Mouse (Mus musculus) liver (tissue): ENCODE data around the gene Pradc1.

Source experiments
- DNase-seq: peaks from one replicate; pipeline ENCODE4 v3.0.0-alpha.2; 2020; ENCODE audit warnings: mixed read lengths

The Pradc1 gene

DNA sequence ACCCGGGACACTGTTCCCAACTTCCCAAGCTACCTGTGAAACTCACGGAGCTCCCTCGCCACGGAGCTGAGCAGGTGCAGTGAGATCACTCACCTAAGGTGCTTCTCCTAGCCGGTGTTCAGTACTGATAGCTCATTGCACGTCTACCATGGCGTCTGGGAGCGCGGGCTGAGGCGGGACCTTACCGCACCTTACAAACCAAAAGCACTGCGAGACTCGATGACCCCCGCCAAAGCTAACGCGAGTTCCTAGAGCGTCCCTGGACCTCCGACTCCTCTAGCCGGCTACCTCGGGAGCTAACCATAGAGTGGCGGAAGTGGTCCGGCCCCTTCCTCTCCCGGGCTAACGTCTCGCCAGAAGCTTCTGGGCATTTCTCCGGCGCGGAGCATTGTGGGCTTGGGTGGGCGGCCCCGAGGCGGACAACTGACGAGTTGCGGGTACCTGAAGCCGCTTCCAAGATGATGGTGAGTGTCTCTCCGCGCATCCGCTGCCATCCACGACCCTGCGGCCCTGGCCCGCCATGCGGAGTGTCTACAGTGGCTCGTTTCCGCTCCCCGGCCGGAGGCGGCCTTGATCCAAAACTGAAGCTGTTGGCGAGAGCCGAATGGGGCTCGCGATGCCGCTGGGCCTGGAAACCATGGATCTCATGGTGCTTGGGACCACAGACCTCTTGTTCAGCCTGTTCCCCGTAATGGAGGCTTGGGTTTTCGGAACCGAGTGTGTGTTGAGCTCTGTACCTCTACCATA is at the start of gene Pradc1:
Pradc1 (minus strand) TSS at position 307 of the 747 bp plus-strand sequence.
- DNase-seq: peak; percentile 95

DNA sequence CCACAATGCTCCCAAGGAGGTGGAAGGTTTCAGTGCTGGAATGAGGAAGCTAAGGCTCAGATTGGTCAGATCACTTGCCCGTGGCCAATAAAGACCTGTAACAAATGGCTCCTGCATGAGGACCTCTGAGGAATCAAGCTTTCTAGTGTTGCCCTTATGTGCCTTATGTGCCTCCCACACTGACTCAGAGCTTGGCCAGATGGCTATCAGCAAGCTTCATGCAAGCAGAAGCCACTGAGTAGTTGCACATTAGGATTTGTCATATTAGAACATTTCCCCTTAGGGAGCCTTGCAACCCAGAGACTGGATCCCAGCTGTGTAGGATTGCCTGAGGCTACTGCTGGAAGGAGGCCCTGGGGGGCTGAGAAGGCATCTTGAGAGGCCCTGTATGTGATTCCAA is 48.6 kb upstream of the Pradc1 start:
- DNase-seq: no peak

DNA sequence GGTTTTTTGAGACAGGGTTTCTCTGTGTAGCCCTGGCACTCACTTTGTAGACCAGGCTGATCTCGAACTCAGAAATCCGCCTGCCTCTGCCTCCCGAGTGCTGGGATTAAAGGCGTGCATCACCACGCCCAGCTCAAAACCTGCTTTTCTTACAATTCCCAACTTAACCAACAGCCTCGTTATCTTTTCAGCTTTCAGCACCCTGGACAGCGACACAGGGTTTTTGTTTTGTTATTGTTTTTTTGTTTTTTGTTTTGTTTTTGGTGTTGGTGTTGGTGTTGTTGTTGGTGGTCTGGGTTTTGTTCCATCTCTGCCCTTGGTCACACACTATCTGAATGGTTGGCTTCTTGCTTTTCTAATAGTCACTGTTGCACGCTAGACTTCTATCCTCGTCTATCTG is 46.4 kb upstream of the Pradc1 start:
- DNase-seq: no peak

DNA sequence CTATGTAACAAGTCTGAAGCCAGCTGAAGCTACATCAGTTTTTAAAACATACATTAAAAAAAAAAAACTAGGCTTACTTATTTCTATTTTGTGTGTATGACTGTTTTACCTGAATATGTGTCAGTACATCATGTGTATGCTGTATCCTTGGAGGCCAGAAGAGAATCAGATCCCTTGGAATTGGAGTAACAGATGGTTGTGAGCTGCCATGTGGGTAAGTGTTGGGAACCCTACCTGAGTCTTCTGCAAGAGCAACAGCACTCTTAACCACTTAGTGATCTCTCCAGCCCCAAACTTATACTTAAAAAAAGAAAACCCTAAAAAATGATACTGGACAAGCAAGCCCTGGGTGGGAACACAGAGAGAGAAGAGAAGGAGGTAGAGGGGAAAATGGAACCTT is 45.2 kb upstream of the Pradc1 start:
- no peak for DNase-seq

DNA sequence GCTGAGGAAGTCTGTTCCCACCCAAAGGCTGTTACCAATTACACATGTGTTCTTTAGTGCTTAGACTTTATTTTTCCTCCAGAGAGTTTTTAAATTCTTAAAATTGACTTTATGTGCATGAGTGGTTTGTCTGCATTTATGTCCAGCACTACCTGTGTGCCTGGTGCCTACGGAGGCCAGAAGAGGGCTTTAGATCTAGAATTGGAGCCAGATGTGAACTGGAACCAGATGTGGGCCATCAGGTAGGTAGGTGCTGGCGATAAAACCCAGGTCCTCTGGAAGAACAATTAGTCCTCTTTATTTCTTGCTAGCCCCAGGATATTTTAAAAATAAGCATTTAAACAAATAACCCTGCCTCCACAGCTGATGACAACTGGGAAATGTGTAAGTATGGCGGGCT is 39.8 kb upstream of the Pradc1 start:
- DNase-seq: no peak

DNA sequence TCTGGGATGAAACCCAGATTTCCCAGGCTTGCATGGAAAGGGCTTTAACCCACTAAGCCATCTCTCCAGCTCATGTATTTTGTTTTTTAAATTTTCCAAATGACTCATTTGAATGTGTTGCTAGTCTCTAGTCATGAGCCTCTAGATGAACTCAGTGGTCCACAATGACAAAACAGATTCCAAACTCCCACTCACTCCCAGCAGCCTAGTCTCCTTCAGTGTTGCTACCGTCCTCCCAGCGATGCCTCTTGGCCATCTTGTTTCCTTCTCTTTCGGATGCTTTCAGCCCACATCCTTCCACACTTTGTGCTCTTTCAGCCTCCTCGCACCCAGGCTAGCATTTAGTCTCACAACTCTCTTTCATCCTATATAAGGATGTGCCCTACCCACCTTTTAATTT is 38.5 kb upstream of the Pradc1 start:
- DNase-seq: no peak

DNA sequence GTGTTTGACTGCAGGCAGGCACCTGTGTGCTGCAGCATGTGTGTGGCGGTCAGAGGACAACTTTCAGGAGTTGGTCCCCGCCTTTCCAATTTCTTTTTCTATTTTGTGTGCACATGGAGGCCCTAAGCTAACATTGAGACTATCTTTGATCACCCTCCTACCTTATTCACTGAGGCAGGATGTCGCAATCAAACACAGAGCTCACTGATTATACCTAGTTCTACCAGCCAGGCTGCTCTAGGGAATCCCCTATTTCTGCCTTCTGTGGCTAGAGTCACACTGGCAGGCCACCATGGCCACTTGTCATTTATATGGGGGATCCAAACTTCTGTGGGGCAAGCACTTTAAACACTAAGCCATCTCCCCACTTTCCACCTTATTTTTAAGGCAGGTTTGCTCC is 37.9 kb upstream of the Pradc1 start:
- no peak for DNase-seq

DNA sequence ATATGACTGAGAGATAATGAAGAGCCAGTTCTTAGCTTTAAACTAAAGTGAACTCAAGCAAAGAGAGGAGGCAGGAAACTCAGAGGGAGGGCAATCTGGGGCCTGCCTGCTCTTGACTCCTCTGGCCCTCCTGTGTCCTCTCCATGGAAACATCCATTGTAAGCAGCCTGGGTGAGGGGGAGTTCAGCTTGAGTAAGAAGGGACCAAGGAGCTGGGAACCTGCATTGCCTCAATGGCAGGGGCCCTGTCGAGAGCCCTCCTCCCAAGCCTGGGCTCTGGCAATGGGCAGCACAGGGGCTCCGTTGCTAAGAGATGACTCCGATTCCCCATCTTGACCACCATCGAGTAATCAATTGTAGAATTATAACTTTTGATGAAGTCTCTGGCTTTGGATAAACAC is 36.7 kb upstream of the Pradc1 start:
- no peak for DNase-seq

DNA sequence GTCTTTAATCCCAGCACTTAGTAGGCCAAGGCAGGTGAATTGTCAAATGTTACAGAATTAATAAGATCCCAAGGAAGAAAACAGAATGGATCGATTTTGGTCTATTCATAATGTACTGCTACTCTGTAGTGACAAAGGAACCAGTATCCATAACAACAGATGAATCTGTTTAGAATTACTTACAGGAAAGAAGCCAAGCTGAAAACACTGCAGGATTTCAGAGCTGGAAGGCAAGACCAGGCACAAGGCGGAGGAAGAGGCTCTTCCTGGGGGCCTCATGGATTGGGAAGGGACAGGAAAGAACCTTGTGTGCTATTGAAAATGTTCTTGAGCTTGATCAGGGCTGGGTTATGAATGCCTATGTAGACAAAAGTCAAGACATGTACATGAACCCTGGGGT is 34.0 kb upstream of the Pradc1 start:
- DNase-seq: no peak

DNA sequence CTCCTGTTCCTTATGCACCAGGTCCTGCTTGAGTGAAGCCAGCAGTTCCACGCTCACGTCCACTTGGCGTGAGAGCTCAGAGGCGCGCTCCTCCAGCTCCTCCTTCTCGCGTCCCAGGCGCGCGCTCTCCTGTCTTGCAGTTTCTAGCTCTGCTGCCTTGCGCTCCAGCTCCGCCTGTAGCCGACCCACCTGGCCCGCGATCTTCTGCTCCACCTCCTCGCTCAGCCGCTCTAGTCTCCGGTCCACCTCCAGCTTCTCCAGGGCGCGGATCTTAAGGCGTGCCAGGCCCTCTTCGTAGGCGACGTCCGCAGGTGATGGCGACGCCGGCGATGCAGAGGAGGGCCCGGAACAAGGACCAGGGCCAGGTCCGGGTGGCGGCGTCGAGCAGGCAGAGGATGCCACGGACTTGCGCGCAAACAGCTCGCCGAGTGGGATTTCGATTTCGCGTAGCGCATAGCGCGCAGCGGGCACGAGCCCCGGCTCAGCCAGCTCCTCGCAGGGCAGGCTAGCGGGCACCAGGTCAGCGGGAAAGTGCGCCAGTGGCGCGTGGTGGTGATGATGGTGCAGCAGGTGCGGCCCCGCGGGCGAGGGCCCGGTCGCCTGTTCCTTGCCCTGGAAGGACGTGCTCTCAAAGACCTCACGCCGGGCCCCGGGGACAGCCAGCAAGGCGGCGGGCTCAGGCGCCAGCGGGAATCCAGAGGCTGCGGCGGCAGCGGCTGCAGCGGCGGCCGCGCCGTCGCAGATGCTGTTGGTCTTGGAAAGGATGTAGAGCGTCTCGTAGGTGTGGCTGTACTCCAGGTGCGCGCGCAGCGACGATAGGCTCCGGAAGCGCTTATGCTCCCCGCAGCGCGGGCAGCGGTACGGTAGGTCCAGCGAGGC is 32.3 kb upstream of the Pradc1 start:
- no peak for DNase-seq

DNA sequence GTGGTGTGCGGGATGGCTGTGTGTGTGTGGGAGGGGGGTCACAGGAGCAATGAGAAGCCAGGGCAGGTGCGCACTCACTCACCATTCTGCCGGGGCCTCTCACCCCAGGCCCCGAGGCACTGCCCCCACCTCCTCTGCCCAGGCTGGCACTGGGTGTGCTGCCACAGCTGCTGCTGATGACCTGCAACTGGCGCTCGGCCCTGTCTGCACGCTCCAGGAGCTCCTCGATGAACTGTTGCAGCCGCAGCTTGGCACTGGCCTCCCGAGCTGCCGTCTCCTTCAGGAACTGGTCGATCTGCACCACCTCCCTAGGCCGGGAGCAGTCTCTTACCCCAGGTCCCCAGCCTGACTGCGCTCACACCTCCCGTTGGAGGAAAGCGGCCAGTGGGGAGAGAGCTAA is 28.9 kb upstream of the Pradc1 start:
- no peak for DNase-seq

DNA sequence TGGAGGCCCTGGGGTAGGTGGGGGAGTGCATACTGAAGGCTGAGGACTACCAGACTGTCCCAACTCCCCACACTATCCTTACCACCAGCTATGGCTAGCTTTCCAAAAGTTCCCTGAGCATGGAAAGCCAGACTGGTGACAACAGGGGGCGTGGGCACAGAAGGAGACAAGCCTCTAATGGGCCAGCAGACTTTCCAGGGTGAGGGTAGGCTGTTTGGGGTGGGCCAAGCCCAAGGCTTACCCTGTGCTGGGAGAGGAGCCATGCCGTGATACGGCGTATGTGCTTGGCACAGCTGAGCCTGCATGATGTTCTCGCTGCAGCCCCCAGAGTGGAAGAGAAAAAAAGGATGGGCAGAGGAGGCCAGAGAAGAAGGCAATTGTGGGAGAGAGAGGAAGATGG is 28.2 kb upstream of the Pradc1 start:
- DNase-seq: no peak

DNA sequence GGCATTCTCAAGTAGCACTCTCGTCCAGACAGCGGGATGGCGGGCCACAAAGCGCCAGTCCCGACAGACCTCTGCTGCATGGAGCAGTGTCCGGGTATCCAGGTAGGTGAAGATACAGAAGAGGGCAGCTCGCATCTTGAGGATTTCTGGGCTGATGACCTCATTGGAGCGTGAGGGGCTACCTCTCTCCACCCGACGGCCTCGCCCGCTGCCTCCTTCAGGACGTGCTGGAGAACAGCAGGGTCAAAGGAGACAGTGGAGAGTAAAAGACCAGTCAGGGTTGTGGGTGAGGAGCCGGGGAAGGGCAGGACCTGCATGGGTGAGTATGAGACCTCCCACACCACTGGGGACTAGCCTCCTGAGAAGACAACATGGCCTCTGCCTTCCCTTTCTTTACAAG is 26.6 kb upstream of the Pradc1 start:
- no peak for DNase-seq

DNA sequence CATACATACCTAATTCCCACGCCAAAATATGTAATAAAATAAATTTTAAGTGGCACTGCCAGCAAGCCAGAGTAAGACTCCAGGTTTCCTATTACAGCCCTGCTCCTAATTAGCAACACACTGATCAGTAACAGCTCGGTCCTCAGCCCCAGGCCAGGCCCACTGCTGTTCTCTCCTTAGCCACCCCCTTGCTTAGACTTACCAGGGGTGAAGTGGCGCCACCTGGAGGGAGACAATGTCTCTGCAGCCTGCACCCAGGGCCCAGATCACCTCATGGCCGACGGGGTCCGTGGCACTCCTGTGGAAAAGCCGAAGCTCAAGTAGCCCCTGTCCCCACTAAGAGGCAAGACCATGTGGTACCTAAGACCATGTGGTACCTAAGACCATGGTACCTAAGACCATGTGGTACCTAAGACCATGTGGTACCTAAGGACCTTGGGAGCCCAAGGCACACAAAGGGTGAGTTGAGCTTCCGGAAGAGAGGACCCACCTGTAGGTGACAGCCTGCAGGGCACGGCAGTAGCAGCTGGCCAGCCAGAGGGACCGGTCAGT is 25.7 kb upstream of the Pradc1 start:
- peak; percentile 40 for DNase-seq

DNA sequence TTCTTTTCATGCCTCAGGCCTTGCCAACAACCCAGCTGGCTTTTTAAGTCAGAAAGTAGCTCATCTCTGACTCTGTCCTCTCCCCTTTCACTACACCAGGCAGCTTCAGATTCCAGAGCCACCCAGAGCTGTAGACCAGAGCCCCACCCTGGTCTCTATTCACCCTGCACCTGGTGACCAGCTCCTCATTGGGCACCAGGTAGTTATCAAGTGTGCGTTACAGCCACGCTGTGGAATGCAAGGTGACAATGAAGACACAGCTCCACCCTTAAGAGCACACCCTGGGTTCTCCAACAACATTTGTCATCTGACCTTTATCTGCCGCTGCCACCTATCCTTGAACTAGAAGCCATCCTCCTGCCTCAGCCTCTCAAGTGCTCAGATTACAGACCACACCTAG is 23.8 kb upstream of the Pradc1 start:
- no peak for DNase-seq

DNA sequence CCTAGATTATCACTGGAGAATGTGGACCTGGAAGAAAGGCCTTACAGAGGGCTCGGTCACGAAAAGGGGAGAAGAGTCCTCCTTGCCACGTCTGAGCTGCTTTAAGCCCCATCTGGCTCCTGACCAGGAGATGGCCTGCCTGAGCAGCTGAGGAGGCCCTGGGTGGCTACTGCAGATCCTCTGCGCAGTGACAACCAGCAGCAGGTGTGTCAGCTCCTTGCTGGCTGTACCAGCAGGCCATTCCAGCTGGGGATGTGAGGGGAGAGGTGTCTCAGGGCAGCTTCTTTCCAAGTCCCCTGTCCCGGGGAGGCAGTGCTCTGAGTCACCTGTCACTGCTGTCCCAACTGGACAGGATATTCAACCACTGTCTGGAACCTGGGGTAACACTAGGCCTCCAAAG is 20.8 kb upstream of the Pradc1 start:
- DNase-seq: no peak

DNA sequence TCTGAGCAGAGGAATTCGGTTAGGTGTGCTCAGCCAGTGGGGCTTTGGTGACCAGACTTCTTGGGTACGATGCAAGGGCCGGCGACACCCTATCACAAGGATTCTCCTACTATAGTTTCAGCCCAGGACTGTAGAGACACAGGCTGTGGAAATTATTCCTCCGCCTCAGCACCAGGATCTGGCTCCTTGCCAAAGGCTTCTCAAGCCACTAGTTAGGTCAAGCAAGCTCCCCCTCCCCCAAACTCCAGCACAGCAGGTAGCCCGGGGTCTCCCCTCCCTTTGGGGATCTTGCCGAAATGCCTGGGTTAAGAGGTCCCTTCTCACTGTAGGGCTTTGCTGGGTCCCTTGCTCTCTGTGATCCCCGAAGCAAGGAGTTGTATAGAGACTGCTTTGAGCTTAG is 20.2 kb upstream of the Pradc1 start:
- DNase-seq: no peak

DNA sequence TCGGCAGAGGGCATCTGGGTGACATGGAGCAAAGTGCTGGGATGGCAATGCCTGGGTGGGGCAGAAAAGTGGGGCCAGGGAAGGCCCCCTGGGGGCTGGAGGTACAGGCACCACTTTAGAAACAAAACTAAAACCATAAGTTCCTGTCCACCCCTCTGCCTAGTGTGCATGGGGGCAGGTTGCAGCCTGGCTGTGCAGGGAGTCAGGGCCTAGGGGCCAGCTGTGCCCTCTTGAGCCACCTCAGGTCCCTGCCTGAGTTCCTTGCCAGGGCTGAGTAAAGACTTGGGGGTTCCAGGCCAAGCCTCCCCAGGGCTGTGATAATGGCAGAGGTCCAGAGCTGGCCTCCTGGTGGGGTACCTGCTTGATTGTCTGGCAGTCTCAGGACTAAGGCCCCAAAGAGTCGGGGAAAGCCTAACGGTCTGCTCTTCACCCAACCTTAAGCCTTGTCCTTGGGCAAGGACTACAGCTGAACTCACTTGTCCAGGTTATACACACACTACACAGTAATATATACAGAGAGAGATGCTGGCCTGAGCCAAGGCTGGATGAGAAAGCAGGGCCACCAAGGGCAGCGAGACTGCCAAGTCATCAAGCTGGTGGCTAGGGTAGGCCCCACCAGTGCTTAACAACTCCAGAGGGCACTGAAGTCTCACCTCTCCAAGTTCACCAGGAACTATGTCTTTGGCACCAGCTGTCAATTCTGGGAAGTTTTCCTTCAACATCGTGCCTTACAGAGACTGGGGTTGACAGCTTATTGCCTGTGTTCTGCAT is 18.1 kb upstream of the Pradc1 start:
- no peak for DNase-seq

DNA sequence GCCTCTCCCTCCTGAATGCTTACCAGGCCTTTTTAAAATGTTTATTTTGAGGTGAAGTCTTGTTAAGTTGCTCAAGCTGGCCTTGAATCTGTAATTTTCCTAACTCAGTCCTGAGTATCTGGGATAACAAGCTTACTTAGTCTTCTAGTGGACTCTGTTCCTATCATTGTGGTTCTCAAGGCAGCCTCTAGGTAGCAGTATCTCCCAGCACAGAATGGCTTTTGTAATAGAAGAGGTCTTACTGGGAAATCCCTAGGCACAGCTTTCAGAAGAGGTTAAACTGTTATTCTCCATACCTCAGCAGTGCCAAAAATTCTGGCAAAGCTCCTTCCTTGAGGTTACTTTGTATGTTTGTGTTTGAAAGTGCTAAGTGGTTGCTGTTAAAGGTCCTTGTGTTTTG is 13.6 kb upstream of the Pradc1 start:
- DNase-seq: no peak

DNA sequence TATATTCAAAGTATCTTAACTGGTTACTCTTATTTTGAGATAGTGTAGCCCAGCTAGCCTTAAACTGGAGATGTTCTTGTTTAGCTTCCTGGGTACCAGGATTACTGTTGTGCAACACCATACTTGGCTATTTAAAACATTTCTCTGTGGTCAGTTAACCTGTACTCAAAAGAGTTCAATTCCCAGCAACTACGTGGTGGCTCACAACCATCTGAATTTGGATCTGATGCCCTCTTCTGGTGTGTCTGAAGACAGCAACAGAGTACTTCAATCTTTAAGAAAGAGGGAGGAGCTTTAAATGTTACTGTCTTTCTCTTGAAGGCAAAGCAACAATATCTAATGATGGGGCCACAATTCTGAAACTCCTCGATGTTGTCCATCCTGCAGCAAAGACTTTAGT is 7.9 kb upstream of the Pradc1 start:
- no peak for DNase-seq

DNA sequence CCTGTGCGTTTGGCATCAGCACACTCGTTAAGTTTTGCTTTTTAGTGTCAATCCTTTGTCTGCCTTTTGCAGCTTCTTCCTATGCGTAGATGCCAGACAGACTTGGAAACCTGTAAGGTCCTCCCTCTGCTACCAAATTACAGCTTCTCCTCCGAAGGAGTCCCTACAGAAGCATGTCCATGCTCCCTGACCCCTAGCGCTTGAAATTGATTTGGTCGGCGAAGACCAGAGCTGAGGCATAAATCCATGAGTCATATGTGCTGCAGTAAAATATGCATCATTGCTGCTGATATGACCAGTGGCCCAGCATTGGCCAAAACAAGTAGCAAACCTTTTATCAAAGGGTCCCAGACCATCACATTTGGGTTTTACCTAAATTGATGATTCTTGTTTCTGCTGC is 1.0 kb upstream of the Pradc1 start:
- peak; percentile 55 for DNase-seq

DNA sequence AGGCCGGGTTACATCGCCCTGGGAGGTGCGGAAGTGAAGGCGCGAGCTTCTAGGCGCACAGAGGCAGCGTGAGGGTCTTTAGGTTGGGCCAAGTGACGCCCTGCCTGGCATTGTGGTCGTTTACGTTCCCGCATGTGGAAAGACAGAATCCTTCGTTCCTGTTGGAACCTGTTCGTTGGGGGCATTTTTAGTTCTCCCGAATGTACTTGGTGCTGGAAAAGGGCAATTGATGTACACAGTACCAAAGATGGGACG is 568 bp upstream of the Pradc1 start:
- no peak for DNase-seq
